Mouse (Mus musculus) kidney, embryonic 15.5 days (tissue): ENCODE measurements at regions not wholly inside any gene's neighbourhood (a gene's known extent, or its start where the extent isn't known, plus 50 kb on each side); places are given as distances from the start of the nearest gene placed in this dataset.

ENCODE experiments used
- ATAC-seq: fragments of 200-750 bp; cut with Nextera tagmentation; replicated peaks from 2 replicates; pipeline ENCODE4 v1.8.0; 2017; ENCODE audit warnings: moderate TSS enrichment; ENCODE audit not compliant: low FRiP score
- H3K27ac ChIP-seq: fragments of 300-500 bp; sonication (generic); 2 replicates; pipeline ENCODE4 v1.5.1; 2015; ENCODE audit warnings: mild to moderate bottlenecking, inconsistent platforms
- H3K27me3 ChIP-seq: fragments of 300-500 bp; sonication (generic); 2 replicates; pipeline ENCODE4 v1.6.1; 2015; ENCODE audit warnings: inconsistent platforms
- H3K36me3 ChIP-seq: fragments of 300-500 bp; sonication (generic); 2 replicates; pipeline ENCODE4 v1.6.1; 2015; ENCODE audit warnings: inconsistent platforms
- H3K4me1 ChIP-seq: fragments of 300-500 bp; sonication (generic); 2 replicates; pipeline ENCODE4 v1.6.1; 2015; ENCODE audit warnings: inconsistent platforms
- H3K4me2 ChIP-seq: fragments of 300-500 bp; sonication (generic); 2 replicates; pipeline ENCODE4 v1.6.1; 2015; ENCODE audit warnings: moderate library complexity, mild to moderate bottlenecking, inconsistent platforms
- H3K4me3 ChIP-seq: fragments of 300-500 bp; sonication (generic); replicated peaks from 2 replicates; pipeline ENCODE4 v1.5.1; 2015; ENCODE audit warnings: mild to moderate bottlenecking, inconsistent platforms
- H3K9ac ChIP-seq: fragments of 300-500 bp; sonication (generic); 2 replicates; pipeline ENCODE4 v1.6.1; 2015; ENCODE audit warnings: mild to moderate bottlenecking, inconsistent platforms
- H3K9me3 ChIP-seq: fragments of 300-500 bp; sonication (generic); replicated peaks from 2 replicates; pipeline ENCODE4 v1.6.1; 2016; ENCODE audit warnings: inconsistent platforms
- WGBS: fragments of 180-500 bp; shearing (Covaris S2); methylation state at CpG from one replicate; pipeline ENCODE4 v1.1.7; 2015; ENCODE audit warnings: mixed read lengths; 5-methylcytosine and 5-hydroxymethylcytosine counted together

GRCm38 (mm10) chr1:194362298-194362697, 255.7 kb upstream of the Plxna2 start:
- Histone ChIP-seq H3K9ac (no peak overlapping the region), H3K27ac (no peak overlapping the region), H3K27me3 (no peaks in the 10 kb centered on the region), H3K36me3 (no peaks in the 10 kb centered on the region), H3K4me3 (no peak overlapping the region), H3K4me2 (no peak overlapping the region), H3K4me1 (no peaks in the 10 kb centered on the region), H3K9me3 (no peaks in the 10 kb centered on the region)
- no peak for ATAC-seq

- Histone ChIP-seq H3K27me3 (no peaks in the 10 kb centered on the region), H3K27ac (no peak overlapping the region), H3K4me2 (no peak overlapping the region), H3K4me3 (no peak overlapping the region), H3K4me1 (no peaks in the 10 kb centered on the region), H3K9me3 (no peaks in the 10 kb centered on the region), H3K36me3 (no peaks in the 10 kb centered on the region), H3K9ac (no peak overlapping the region)
- ATAC-seq: no peak
- WGBS: 43% methylated on average over 1 of the region's 1 CpGs
Observed at GRCm38 (mm10) chr1:194361316-194361715, 256.7 kb upstream of the Plxna2 start.

- no peaks in the 10 kb centered on the region; the same call in 1 of the 2 replicates for H3K27me3 ChIP-seq
- no peak overlapping the region for H3K4me2 ChIP-seq
- H3K36me3 ChIP-seq: no peaks in the 10 kb centered on the region
- peaks cover 10% of the 10 kb centered on the region for H3K4me1 ChIP-seq
- no peak overlapping the region for H3K9ac ChIP-seq
- 40% methylated on average over 1 of the region's 1 CpGs for WGBS
- no peak overlapping the region for H3K4me3 ChIP-seq
- ATAC-seq: peak; percentile 94
- no peak overlapping the region for H3K27ac ChIP-seq
- no peaks in the 10 kb centered on the region for H3K9me3 ChIP-seq
Observed at GRCm38 (mm10) chr1:194354332-194355120, 263.5 kb upstream of the Plxna2 start.

DNA sequence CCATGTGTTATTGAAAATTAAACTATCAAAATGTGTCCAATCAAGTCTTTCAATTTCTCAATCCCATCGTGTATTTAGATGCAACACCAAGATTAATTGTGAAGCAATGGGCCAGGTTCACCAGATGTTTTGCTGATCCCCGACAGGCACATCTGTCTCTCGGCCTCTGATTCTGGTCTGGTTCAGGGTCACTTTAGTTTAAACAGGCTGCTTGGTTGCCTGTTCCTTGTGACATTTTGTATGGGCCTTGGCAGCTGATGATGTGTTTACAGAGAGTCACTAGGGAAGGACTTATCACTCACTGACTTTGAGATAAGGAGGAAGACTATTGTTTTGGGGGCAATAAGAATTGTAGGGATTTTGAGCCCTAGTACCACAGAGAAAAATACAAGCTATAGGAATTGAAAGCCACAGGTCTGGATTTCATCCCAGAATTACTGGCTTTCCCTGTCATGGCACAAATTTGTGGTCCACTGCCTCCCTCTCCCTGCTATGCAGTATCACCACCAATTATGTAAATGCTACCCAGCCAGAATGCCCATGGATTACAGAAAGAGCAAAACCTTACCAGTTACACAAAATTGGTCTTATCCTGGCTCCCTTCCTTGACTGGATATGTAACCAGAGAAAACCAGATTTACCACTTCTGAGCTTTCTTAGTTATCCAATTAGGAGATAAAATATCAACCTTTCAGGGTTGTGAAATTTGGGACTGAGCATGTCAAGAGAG, 272.5 kb upstream of the Plxna2 start:
- Histone ChIP-seq H3K4me2 (no peak overlapping the region), H3K36me3 (no peaks in the 10 kb centered on the region), H3K9me3 (no peaks in the 10 kb centered on the region), H3K4me3 (no peak overlapping the region), H3K27me3 (no peaks in the 10 kb centered on the region; the same call in 1 of the 2 replicates), H3K4me1 (peaks cover 6% of the 10 kb centered on the region; the same call in 1 of the 2 replicates), H3K27ac (no peak overlapping the region), H3K9ac (no peak overlapping the region)
- WGBS: 58% methylated on average over 3 of the region's 3 CpGs
- ATAC-seq: no peak

GRCm38 (mm10) chr1:194342568-194342967, 275.4 kb upstream of the Plxna2 start:
- peaks cover 6% of the 10 kb centered on the region; the same call in 1 of the 2 replicates for H3K4me1 ChIP-seq
- no peaks in the 10 kb centered on the region for H3K36me3 ChIP-seq
- no peak for ATAC-seq
- H3K9me3 ChIP-seq: no peaks in the 10 kb centered on the region
- H3K4me3 ChIP-seq: no peak overlapping the region
- no peak overlapping the region for H3K4me2 ChIP-seq
- no peak overlapping the region for H3K9ac ChIP-seq
- WGBS: 80% methylated on average over 1 of the region's 1 CpGs
- H3K27ac ChIP-seq: no peak overlapping the region
- no peaks in the 10 kb centered on the region for H3K27me3 ChIP-seq

DNA sequence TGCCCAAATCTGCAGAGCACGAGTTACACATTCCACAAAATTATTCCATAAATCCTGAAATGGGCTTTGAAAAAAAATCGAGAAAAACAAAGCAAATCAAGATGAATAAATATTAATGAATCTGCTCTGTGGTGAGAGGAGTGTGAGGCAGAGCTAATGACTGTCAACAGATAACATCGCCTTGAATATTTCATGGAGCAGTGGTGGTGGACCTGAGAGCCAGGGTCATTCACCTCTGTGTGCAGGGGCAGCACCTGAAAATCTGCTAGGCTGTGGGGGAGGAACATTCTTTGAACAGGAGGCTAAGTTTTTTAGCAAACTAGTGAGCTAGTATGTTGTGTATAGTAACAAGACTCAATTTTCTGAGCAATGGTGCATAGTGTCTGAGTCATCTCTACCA, 276.3 kb upstream of the Plxna2 start:
- Histone ChIP-seq H3K9ac (no peak overlapping the region), H3K9me3 (no peaks in the 10 kb centered on the region), H3K36me3 (no peaks in the 10 kb centered on the region), H3K4me3 (no peak overlapping the region), H3K27ac (no peak overlapping the region), H3K27me3 (no peaks in the 10 kb centered on the region), H3K4me1 (peaks cover 6% of the 10 kb centered on the region; the same call in 1 of the 2 replicates), H3K4me2 (no peak overlapping the region)
- WGBS: 39% methylated on average over 3 of the region's 3 CpGs
- ATAC-seq: peak; percentile 60; the same call in 1 of the 2 replicates

- Histone ChIP-seq H3K36me3 (no peaks in the 10 kb centered on the region), H3K27me3 (no peaks in the 10 kb centered on the region), H3K27ac (peak overlapping the region; percentile 70), H3K9me3 (no peaks in the 10 kb centered on the region), H3K4me2 (no peak overlapping the region), H3K9ac (no peak overlapping the region), H3K4me1 (peaks cover 13% of the 10 kb centered on the region; the same call in 1 of the 2 replicates), H3K4me3 (no peak overlapping the region)
- 57% methylated on average over 5 of the region's 5 CpGs for WGBS
- 0 out of 2 replicates have a peak, but pooled peaks have one; percentile 36 for ATAC-seq
Observed at GRCm38 (mm10) chr1:194334752-194335719, 283.0 kb upstream of the Plxna2 start.

- Histone ChIP-seq H3K9me3 (no peaks in the 10 kb centered on the region), H3K27me3 (no peaks in the 10 kb centered on the region), H3K4me2 (no peak overlapping the region), H3K9ac (no peak overlapping the region), H3K4me3 (no peak overlapping the region), H3K27ac (no peak overlapping the region), H3K36me3 (no peaks in the 10 kb centered on the region), H3K4me1 (peaks cover 13% of the 10 kb centered on the region; the same call in 1 of the 2 replicates)
- ATAC-seq: no peak
Observed at GRCm38 (mm10) chr1:194332639-194333038, 285.4 kb upstream of the Plxna2 start.

GRCm38 (mm10) chr1:194330471-194330870, 287.5 kb upstream of the Plxna2 start:
- no peak overlapping the region for H3K27ac ChIP-seq
- H3K36me3 ChIP-seq: no peaks in the 10 kb centered on the region
- no peak overlapping the region for H3K4me2 ChIP-seq
- H3K4me3 ChIP-seq: no peak overlapping the region
- 86% methylated on average over 1 of the region's 1 CpGs for WGBS
- no peaks in the 10 kb centered on the region for H3K27me3 ChIP-seq
- no peak overlapping the region for H3K9ac ChIP-seq
- H3K9me3 ChIP-seq: no peaks in the 10 kb centered on the region
- no peak for ATAC-seq
- H3K4me1 ChIP-seq: 0 out of 2 replicates have a peak, but pooled peaks cover 4% of the 10 kb centered on the region

DNA sequence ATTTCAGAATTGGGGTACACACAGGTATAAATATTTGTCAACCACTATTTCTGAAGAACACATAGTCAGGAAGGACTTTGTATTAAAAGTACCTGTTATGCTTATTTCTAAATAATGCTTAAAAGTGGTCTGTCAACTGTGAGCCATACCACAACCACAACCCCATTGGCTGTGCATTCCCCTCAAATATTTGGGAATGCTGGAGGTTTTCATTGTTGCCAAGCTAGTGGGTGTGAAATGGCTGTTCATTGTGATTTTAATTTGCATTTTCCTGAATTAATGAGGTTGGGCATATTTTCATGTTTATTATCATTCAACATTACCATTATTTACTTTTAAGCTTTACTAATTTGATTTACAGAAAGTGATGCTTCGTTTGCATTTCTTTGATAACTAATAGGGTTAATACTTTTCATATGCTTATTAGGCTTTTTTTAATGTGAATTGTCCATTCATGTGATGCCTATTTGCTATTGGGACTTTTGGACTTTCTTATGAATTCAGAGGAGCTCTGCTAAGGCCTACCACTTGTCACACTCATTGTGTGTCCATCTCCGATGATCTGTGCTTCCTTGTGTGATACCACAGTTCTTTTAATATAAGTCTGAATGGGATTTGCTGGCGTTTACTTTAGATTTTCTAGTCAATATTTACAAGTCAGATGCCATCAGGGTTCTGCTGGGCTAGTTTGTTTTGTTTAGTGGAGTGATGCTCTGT, 297.5 kb upstream of the Plxna2 start:
- Histone ChIP-seq H3K4me2 (no peak overlapping the region), H3K4me3 (no peak overlapping the region), H3K27ac (no peak overlapping the region), H3K9me3 (no peaks in the 10 kb centered on the region), H3K36me3 (no peaks in the 10 kb centered on the region), H3K27me3 (no peaks in the 10 kb centered on the region), H3K4me1 (no peaks in the 10 kb centered on the region), H3K9ac (no peak overlapping the region)
- 87% methylated on average over 3 of the region's 3 CpGs for WGBS
- no peak for ATAC-seq

DNA sequence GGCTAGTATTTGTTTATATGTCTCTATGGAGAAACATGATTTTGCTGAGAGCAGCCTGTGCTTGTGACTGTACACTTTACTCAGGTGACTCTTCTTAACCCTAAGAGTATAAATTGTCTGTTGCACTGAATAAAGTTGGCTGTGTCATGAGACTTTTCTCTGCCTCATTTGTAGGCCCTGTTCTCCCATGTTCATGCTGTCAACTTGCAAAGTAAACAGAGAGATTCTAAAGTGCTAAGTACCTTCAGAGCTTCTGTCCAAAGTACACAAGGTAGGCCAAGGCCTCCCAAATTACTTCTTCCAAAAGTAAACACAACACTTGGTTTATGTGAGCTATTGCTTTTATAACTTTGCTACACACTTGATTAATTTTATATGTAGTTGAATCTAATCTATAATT, 299.7 kb upstream of the Plxna2 start:
- Histone ChIP-seq H3K27ac (no peak overlapping the region), H3K36me3 (no peaks in the 10 kb centered on the region), H3K9ac (no peak overlapping the region), H3K4me3 (no peak overlapping the region), H3K27me3 (no peaks in the 10 kb centered on the region), H3K4me1 (no peaks in the 10 kb centered on the region), H3K9me3 (no peaks in the 10 kb centered on the region), H3K4me2 (no peak overlapping the region)
- ATAC-seq: no peak
